Mouse (Mus musculus): ENCODE results near the gene Mettl16.
A peak's percentile ranks its signal among the peaks of the same experiment; 100 is the strongest.

GRCm38 (mm10) chr11:74831606-74832451 is 61.2 kb downstream of the Mettl16 start:
- peak; percentile 62; the same call in 1 of the 2 replicates for TF ChIP-seq POLR2A (IDR thresholded peaks at IDR 0.05; ENCODE audit: borderline replicate concordance, low read depth, low read length)
- TF ChIP-seq CTCF (IDR thresholded peaks at IDR 0.05; ENCODE audit: low read depth, low read length) = no peak
